Mouse (Mus musculus): Measurements from ENCODE around the gene Tifa. TPM values are rescaled to one million over a fixed set of nuclear protein-coding genes. Genes with fewer than 3 reads are reported as not detected.

Gene Tifa
- polyA plus RNA-seq, 1 experiment from 2014 or later = 5.2 TPM

GRCm38 (mm10) chr3:127853431-127854206 lies 64.0 kb downstream of the Tifa start:
- Histone ChIP-seq H3K4me2 (no peak overlapping the region), H3K36me3 (no peaks in the 10 kb centered on the region), H3K9me3 (replicated peaks) (no peaks in the 10 kb centered on the region), H3K4me3 (replicated peaks) (no peak overlapping the region), H3K9ac (no peak overlapping the region), H3K4me1 (no peaks in the 10 kb centered on the region), H3K27me3 (no peaks in the 10 kb centered on the region), H3K27ac (no peak overlapping the region)
- 31% methylated on average over 15 of the region's 15 CpGs for WGBS
- ATAC-seq (replicated peaks; ENCODE audit: low FRiP score) = peak; percentile 73

GRCm38 (mm10) chr3:127861340-127861739 lies 71.7 kb downstream of the Tifa start:
- H3K4me3 ChIP-seq (replicated peaks) = no peak overlapping the region
- H3K4me1 ChIP-seq = no peaks in the 10 kb centered on the region; the same call in 1 of the 2 replicates
- peak overlapping the region; percentile 71 for H3K27ac ChIP-seq
- H3K9ac ChIP-seq = no peak overlapping the region
- H3K36me3 ChIP-seq = no peaks in the 10 kb centered on the region
- H3K4me2 ChIP-seq = no peak overlapping the region
- no peaks in the 10 kb centered on the region for H3K9me3 ChIP-seq (replicated peaks)
- peak; percentile 87 for ATAC-seq (replicated peaks; ENCODE audit: low FRiP score)
- 80% methylated on average over 11 of the region's 11 CpGs for WGBS
- H3K27me3 ChIP-seq = no peaks in the 10 kb centered on the region

- Histone ChIP-seq H3K27ac (0 out of 2 replicates have a peak overlapping the region, but pooled peaks have one; percentile 64), H3K9ac (no peak overlapping the region), H3K4me2 (no peak overlapping the region), H3K4me3 (replicated peaks) (no peak overlapping the region), H3K27me3 (no peaks in the 10 kb centered on the region), H3K36me3 (no peaks in the 10 kb centered on the region), H3K4me1 (no peaks in the 10 kb centered on the region; the same call in 1 of the 2 replicates), H3K9me3 (replicated peaks) (no peaks in the 10 kb centered on the region)
- WGBS = 69% methylated on average over 4 of the region's 4 CpGs
- no peak for ATAC-seq (replicated peaks; ENCODE audit: low FRiP score)
These were observed 72.9 kb downstream of the Tifa start for GRCm38 (mm10) chr3:127862479-127862878.

- no peaks in the 10 kb centered on the region; the same call in 1 of the 2 replicates for H3K4me1 ChIP-seq
- H3K27ac ChIP-seq = no peak overlapping the region
- H3K9ac ChIP-seq = no peak overlapping the region
- WGBS = 61% methylated on average over 3 of the region's 3 CpGs
- no peaks in the 10 kb centered on the region for H3K36me3 ChIP-seq
- ATAC-seq (replicated peaks; ENCODE audit: low FRiP score) = no peak
- no peak overlapping the region for H3K4me2 ChIP-seq
- H3K27me3 ChIP-seq = no peaks in the 10 kb centered on the region
- no peaks in the 10 kb centered on the region for H3K9me3 ChIP-seq (replicated peaks)
- no peak overlapping the region for H3K4me3 ChIP-seq (replicated peaks)
These were observed 74.0 kb downstream of the Tifa start for GRCm38 (mm10) chr3:127863571-127863970.

GRCm38 (mm10) chr3:127864242-127864641 lies 74.6 kb downstream of the Tifa start:
- no peak overlapping the region for H3K9ac ChIP-seq
- peak overlapping the region; percentile 41; the same call in 1 of the 2 replicates for H3K27ac ChIP-seq
- no peaks in the 10 kb centered on the region for H3K9me3 ChIP-seq (replicated peaks)
- no peaks in the 10 kb centered on the region for H3K27me3 ChIP-seq
- WGBS = 29% methylated on average over 2 of the region's 2 CpGs
- ATAC-seq (replicated peaks; ENCODE audit: low FRiP score) = no peak
- no peaks in the 10 kb centered on the region for H3K36me3 ChIP-seq
- no peak overlapping the region for H3K4me3 ChIP-seq (replicated peaks)
- H3K4me1 ChIP-seq = no peaks in the 10 kb centered on the region; the same call in 1 of the 2 replicates
- H3K4me2 ChIP-seq = no peak overlapping the region

GRCm38 (mm10) chr3:127868046-127868758 lies 78.6 kb downstream of the Tifa start:
- Histone ChIP-seq H3K4me3 (replicated peaks) (no peak overlapping the region), H3K27me3 (no peaks in the 10 kb centered on the region), H3K27ac (no peak overlapping the region), H3K4me1 (no peaks in the 10 kb centered on the region; the same call in 1 of the 2 replicates), H3K9ac (no peak overlapping the region), H3K36me3 (no peaks in the 10 kb centered on the region), H3K9me3 (replicated peaks) (no peaks in the 10 kb centered on the region), H3K4me2 (no peak overlapping the region)
- 82% methylated on average over 9 of the region's 9 CpGs for WGBS
- no peak for ATAC-seq (replicated peaks; ENCODE audit: low FRiP score)

GRCm38 (mm10) chr3:127868880-127869279 lies 79.3 kb downstream of the Tifa start:
- H3K27me3 ChIP-seq = no peaks in the 10 kb centered on the region
- no peak overlapping the region for H3K27ac ChIP-seq
- ATAC-seq (replicated peaks; ENCODE audit: low FRiP score) = no peak
- WGBS = 81% methylated on average over 5 of the region's 5 CpGs
- H3K9ac ChIP-seq = no peak overlapping the region
- no peak overlapping the region for H3K4me2 ChIP-seq
- H3K9me3 ChIP-seq (replicated peaks) = no peaks in the 10 kb centered on the region
- no peak overlapping the region for H3K4me3 ChIP-seq (replicated peaks)
- no peaks in the 10 kb centered on the region; the same call in 1 of the 2 replicates for H3K4me1 ChIP-seq
- H3K36me3 ChIP-seq = no peaks in the 10 kb centered on the region

- WGBS = 76% methylated on average over 9 of the region's 9 CpGs
- Histone ChIP-seq H3K36me3 (no peaks in the 10 kb centered on the region), H3K27me3 (no peaks in the 10 kb centered on the region), H3K9ac (no peak overlapping the region), H3K4me2 (no peak overlapping the region), H3K4me3 (replicated peaks) (no peak overlapping the region), H3K4me1 (peaks cover 3% of the 10 kb centered on the region; the same call in 1 of the 2 replicates), H3K9me3 (replicated peaks) (no peaks in the 10 kb centered on the region), H3K27ac (0 out of 2 replicates have a peak overlapping the region, but pooled peaks have one; percentile 20)
- no peak for ATAC-seq (replicated peaks; ENCODE audit: low FRiP score)
These were observed 82.0 kb downstream of the Tifa start for GRCm38 (mm10) chr3:127871575-127871974.

GRCm38 (mm10) chr3:127874254-127874883 lies 84.8 kb downstream of the Tifa start:
- Histone ChIP-seq H3K9me3 (replicated peaks) (no peaks in the 10 kb centered on the region), H3K9ac (no peak overlapping the region), H3K4me1 (peaks cover 3% of the 10 kb centered on the region; the same call in 1 of the 2 replicates), H3K27ac (no peak overlapping the region), H3K36me3 (no peaks in the 10 kb centered on the region), H3K4me3 (replicated peaks) (no peak overlapping the region), H3K4me2 (no peak overlapping the region), H3K27me3 (no peaks in the 10 kb centered on the region)
- peak; percentile 79 for ATAC-seq (replicated peaks; ENCODE audit: low FRiP score)
- WGBS = 25% methylated on average over 4 of the region's 4 CpGs

- 72% methylated on average over 7 of the region's 7 CpGs for WGBS
- Histone ChIP-seq H3K4me2 (no peak overlapping the region), H3K4me1 (peaks cover 3% of the 10 kb centered on the region; the same call in 1 of the 2 replicates), H3K9ac (no peak overlapping the region), H3K4me3 (replicated peaks) (no peak overlapping the region), H3K9me3 (replicated peaks) (no peaks in the 10 kb centered on the region), H3K36me3 (no peaks in the 10 kb centered on the region), H3K27ac (no peak overlapping the region), H3K27me3 (no peaks in the 10 kb centered on the region)
- ATAC-seq (replicated peaks; ENCODE audit: low FRiP score) = no peak
These were observed 85.5 kb downstream of the Tifa start for GRCm38 (mm10) chr3:127875059-127875458.

- Histone ChIP-seq H3K4me3 (replicated peaks) (no peak overlapping the region), H3K27ac (no peak overlapping the region), H3K9ac (no peak overlapping the region), H3K27me3 (no peaks in the 10 kb centered on the region), H3K4me2 (no peak overlapping the region), H3K4me1 (peaks cover 3% of the 10 kb centered on the region; the same call in 1 of the 2 replicates), H3K9me3 (replicated peaks) (no peaks in the 10 kb centered on the region), H3K36me3 (no peaks in the 10 kb centered on the region)
- WGBS = 92% methylated on average over 2 of the region's 2 CpGs
- no peak for ATAC-seq (replicated peaks; ENCODE audit: low FRiP score)
These were observed 85.9 kb downstream of the Tifa start for GRCm38 (mm10) chr3:127875509-127875908.

GRCm38 (mm10) chr3:127879968-127880367 lies 90.4 kb downstream of the Tifa start:
- no peaks in the 10 kb centered on the region for H3K9me3 ChIP-seq (replicated peaks)
- no peak overlapping the region for H3K9ac ChIP-seq
- H3K4me2 ChIP-seq = no peak overlapping the region
- H3K4me3 ChIP-seq (replicated peaks) = no peak overlapping the region
- H3K4me1 ChIP-seq = no peaks in the 10 kb centered on the region
- no peak overlapping the region for H3K27ac ChIP-seq
- whole genome bisulfite sequencing = 72% methylated on average over 3 of the region's 3 CpGs
- no peak for ATAC-seq (replicated peaks; ENCODE audit: low FRiP score)
- no peaks in the 10 kb centered on the region for H3K36me3 ChIP-seq
- H3K27me3 ChIP-seq = no peaks in the 10 kb centered on the region

All from kidney, embryonic 15.5 days (tissue).